Mouse (Mus musculus) layer of hippocampus, postnatal 10 days (tissue): Measurements from ENCODE around the gene Prr15l. TPM values are rescaled to one million over a fixed set of nuclear protein-coding genes. Genes with fewer than 3 reads are reported as not detected.

Experiments
- DNase-seq, 2 experiments: peaks; one replicate each; pipeline ENCODE4 v3.0.0; 2021; ENCODE audit warnings: low spot score in 2 of 2
- long read RNA-seq: library from polyadenylated mRNA; stranded (forward); transcript quantifications from one replicate; pipeline ENCODE4 v2.0.0, GENCODE M21; 2023
- total RNA-seq, 2 experiments: library from RNA; stranded (reverse); gene quantifications; 2 replicates each; pipeline ENCODE4 v1.2.3; 2021

Prr15l gene
- not detected for total RNA-seq
- long read RNA-seq, result 0 reads

- DNase-seq, result no peak
Observed at GRCm38 (mm10) chr11:96928088-96928487, at the start of gene Prr15l. Gene Prr15l (plus strand): TSS chr11:96928104.

- no peak for DNase-seq
Observed at GRCm38 (mm10) chr11:96878715-96879114, 49.2 kb upstream of the Prr15l start.

GRCm38 (mm10) chr11:96879359-96879758, 48.5 kb upstream of the Prr15l start:
- no peak for DNase-seq

GRCm38 (mm10) chr11:96880296-96880695, 47.6 kb upstream of the Prr15l start:
- DNase-seq, result no peak

- peak; percentile 34 to 39 for DNase-seq
Observed at GRCm38 (mm10) chr11:96885901-96886340, 42.0 kb upstream of the Prr15l start.

- DNase-seq, result no peak
Observed at GRCm38 (mm10) chr11:96886942-96887546, 40.9 kb upstream of the Prr15l start.

GRCm38 (mm10) chr11:96891784-96892527, 35.9 kb upstream of the Prr15l start:
- DNase-seq, result no peak

GRCm38 (mm10) chr11:96893203-96893842, 34.6 kb upstream of the Prr15l start:
- DNase-seq, result no peak

GRCm38 (mm10) chr11:96895886-96896285, 32.0 kb upstream of the Prr15l start:
- no peak for DNase-seq

GRCm38 (mm10) chr11:96899449-96900306, 28.2 kb upstream of the Prr15l start:
- no peak for DNase-seq

GRCm38 (mm10) chr11:96901332-96901731, 26.6 kb upstream of the Prr15l start:
- DNase-seq, result no peak

GRCm38 (mm10) chr11:96902639-96903635, 25.0 kb upstream of the Prr15l start:
- peak; percentile 35 to 53 for DNase-seq

- DNase-seq, result no peak
Observed at GRCm38 (mm10) chr11:96906431-96907161, 21.3 kb upstream of the Prr15l start.

GRCm38 (mm10) chr11:96908594-96908993, 19.3 kb upstream of the Prr15l start:
- DNase-seq, result no peak

- DNase-seq, result peak; percentile 86 to 88
Observed at GRCm38 (mm10) chr11:96910003-96910402, 17.9 kb upstream of the Prr15l start.

GRCm38 (mm10) chr11:96912682-96913081, 15.2 kb upstream of the Prr15l start:
- DNase-seq, result no peak

- peak; percentile 99 to 100 for DNase-seq
Observed at GRCm38 (mm10) chr11:96916044-96916884, 11.6 kb upstream of the Prr15l start, which contains the start of gene Cdk5rap3. Gene Cdk5rap3 (minus strand): TSS chr11:96916496.

GRCm38 (mm10) chr11:96916885-96917396, 11.0 kb upstream of the Prr15l start:
- DNase-seq, result no peak
